Mouse (Mus musculus) kidney, adult 11 months (tissue): ENCODE measurements around the gene Gm14743.
"Not testable (repeated sequence)": the region's sequence is repeated elsewhere in the genome, so short reads cannot be mapped to it uniquely, and the experiment has no call there.

Experiments used
- DNase-seq: peaks from one replicate; pipeline ENCODE4 v3.0.0; 2022

Gm14743 gene

DNA sequence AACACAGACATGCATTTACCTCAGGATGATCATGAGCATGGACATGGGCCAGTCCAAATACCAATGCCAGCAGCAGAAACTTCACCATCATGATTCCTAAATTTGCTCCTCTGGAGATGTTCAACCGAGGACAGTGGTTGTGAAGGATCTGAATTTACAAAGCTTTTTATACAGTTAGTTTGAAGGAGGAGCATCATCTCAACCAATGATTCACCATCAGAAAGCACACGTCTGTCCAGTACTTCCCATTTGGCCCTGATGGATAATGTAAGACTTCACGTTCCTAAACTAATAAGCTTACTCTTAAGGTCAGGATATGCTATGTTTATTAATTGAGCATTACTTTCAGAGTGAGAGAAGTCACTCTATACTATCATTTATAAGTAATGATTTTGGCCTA is at the start of gene Gm14743:
Gene Gm14743 (minus strand): TSS at position 101 of the 400 bp plus-strand sequence.
- not testable (repeated sequence) for DNase-seq

DNA sequence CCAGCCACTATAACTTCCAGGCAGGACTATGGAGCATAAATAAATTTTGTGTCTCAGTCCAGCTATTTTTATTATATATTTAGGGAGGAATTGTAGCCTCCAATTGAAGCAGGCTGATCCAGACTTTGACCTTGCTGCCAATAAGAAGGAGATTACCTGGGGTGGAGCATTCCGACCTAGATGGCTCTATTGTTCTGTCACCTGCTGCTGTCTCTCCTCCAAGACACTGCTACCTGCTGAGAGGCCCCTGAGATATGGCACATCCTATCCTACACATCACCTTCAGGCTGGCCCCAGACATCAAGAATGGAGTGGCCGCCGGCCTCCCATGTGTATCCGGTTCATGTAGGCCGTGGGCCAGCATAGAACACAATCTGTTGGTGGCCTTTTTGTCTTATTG is 42.9 kb downstream of the Gm14743 start:
- no peak for DNase-seq

- not testable (repeated sequence) for DNase-seq
Measured at GRCm38 (mm10) chrX:78202220-78202619, 43.5 kb downstream of the Gm14743 start.
